Mouse (Mus musculus): ENCODE results near the gene Bcat1. TPM values are rescaled to one million over a fixed set of nuclear protein-coding genes. Genes with fewer than 3 reads are reported as not detected.
"Not testable (repeated sequence)": the region's sequence is repeated elsewhere in the genome, so short reads cannot be mapped to it uniquely, and the experiment has no call there.

Gene Bcat1
- 10 to 100 TPM; 24.6 to 48.2 (median 32.4) TPM for total RNA-seq (2022)

DNA sequence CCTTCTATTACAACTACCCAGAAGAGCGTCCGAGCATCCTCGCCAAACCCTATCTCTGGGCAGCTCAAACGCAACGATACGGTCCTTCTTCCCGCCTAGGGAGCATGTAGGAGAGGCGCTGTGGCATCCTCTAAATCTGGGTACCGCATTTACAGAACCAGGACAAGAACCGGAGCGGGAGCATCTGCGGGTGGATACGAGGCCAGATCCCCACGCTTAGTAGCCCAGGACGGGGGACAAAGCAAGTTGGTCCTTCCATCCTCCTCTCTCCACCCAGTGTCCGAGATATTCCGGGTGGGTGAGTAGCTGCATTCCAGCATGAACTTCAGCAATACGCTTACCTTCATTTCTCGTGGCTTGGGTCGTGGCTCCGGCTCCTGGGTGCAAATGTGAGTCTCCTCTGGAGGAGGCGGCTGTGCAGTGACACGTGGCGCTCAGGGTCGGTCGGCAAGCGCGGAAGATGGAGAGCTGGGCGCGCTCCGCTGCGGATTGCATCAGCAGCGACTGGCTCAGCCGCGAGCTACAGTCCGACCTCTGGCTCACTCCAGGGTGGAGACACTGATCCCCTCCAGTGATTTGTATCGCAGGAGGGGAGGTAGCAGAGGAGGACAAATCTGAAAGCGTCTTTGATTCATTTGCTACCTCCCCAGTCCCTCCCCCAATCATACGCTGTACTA lies at the start of gene Bcat1:
Bcat1 (minus strand) TSS at position 637 of the 677 bp plus-strand sequence.
- no peak for DNase-seq

DNA sequence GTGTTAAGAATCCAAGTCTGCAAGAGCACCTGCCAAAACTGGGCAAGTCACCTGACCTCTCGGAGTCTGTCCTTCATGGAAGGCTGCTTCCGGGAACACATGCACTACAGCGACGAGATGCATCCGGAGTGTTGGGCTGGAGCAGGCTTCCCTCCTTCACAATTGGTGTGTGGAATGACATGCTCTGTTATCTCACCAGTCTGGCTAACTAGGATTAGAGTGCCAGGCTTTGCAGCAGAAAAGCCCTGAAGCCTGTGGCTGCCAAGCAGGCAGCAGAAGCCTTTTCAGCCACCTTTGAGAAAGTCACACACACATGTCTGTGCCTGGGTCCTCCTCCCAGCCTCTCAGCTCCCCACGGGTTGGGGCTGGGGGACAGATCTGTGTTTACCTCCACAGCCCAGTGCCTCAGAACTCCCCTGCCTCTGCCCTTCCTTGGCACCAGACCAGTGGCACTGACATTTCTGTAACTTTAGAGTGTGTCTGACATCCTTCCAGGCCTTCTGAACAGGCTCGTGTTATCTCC lies 49.7 kb upstream of the Bcat1 start:
- peak; percentile 9 for DNase-seq

DNA sequence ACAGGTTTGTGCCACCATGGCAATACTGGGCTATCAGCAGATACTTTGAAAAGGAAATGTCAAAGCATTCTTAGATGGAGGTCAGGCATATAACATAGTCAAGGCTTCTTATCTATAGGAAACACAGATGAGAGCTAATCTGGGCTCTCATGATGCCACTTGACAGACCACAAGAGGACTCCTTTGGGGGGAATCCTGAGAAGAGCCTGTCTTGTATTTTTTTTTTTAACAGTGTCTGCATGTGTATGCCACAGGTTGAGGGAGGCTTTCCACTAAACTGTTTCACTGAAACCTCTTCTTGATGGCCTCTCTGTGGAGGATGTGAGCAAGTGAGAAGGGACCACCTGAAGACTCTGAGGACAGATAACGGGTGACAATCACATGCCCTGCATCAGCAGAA lies 48.6 kb upstream of the Bcat1 start:
- DNase-seq: no peak

DNA sequence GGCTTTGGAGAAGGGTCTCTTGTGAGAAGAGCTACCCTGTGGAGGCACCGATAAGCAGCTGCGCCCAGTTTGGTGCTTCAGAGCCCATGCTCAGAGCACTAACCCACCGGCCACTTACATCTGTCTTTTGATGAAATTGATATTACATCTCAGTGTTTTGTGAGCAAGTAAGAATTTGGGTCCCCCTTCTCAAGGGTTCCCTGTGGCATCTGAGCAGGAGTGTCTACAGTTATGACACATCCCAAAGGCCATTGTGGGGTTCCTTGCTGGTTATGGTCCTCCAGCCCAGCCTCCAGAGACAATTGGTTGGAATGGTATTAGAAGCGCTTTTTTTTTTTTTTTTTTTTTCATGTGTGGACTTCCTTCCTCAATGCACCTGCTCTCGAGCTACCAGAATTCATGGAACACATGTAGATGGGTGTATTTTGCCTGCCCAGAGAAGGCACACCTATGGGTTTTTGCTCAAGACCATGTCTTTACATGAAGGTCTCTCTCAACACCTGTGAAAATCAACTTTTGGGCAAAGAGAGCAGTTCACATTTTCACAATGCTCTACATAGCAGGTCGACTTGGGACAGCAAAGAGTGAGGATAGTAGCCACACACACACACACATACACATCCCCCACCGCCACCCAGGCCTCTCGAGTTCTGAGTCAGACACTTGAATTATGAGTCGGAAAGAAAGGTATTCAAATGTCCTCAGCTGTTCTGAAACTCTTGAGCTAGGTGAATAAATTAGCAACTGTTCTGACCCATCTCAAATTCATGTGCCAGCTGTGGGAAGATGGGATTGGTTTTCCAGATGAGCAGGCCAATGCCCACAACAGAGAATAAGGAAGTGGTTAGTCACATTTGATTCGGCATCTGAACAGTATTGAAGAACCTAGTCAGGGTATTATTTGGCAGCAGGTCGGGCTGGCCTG lies 47.4 kb upstream of the Bcat1 start:
- DNase-seq: no peak

DNA sequence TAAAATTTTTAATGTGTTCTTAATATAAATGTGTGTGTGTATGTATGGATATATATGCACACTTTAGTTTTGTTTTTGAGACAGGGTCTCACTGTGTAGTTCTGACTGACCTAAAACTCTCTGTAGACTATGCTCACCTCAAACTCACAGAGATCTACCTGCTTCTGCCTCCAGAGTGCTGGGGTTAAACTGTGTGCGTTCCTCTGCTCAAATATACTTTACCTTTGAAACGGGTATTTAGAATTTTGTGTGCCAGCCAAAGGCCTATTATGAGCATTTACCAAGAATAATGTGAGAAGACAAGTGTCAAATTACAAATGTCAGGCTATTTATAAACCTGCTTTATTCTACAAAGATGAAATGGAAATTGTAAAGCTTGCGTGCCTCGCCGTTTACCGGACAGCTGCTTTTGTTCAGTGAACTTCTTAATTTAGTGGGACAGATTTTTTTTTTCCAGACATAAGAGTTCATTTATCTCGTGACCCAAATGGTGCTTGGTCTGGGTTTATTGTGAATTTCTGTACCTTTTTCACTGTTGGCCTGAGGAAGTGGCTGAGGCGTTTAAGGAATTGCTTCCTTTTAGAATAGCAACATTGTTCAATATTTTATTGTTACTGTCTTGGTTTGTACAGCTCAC lies 46.6 kb upstream of the Bcat1 start:
- DNase-seq: no peak

DNA sequence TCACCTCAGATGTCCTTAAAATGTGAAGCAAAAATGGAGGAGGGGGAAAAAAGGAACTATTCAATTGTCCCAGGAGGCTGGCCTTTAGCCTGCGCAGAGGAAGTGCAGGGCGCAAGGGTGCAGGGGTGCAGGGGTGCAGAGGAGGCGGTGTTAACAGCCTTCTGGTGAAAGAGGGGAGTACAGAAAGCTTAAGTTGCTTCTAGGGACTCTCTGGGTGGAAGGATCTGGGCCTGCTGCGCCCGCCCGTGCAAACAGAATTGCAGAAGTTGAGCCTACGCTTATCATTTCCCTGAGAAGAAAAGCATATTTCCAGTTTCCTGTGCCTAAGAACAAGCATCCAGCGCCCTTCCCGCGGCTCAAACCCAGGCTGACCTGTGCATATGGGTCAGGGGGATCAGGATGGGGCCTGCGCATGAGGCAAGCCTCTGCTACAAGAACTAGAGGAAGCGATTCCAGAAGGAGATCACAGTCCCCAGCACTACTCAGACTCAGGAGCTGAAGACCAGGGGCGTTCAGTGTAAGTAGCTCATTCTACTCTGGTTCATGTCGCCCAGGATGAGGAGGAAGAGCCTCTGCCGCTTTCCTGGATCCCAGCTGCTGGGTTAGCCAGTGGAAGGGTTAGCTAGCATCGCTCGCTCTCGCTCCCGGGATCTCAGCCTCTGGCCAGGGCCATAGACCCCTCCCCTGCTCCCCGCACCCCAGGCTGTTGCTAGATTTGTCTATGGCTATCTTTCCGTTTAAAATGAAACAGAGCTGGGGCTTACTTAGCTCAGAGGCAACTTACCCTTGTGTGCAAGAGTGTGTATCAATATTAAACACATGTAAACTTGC lies 45.8 kb upstream of the Bcat1 start:
- peak; percentile 7 for DNase-seq

DNA sequence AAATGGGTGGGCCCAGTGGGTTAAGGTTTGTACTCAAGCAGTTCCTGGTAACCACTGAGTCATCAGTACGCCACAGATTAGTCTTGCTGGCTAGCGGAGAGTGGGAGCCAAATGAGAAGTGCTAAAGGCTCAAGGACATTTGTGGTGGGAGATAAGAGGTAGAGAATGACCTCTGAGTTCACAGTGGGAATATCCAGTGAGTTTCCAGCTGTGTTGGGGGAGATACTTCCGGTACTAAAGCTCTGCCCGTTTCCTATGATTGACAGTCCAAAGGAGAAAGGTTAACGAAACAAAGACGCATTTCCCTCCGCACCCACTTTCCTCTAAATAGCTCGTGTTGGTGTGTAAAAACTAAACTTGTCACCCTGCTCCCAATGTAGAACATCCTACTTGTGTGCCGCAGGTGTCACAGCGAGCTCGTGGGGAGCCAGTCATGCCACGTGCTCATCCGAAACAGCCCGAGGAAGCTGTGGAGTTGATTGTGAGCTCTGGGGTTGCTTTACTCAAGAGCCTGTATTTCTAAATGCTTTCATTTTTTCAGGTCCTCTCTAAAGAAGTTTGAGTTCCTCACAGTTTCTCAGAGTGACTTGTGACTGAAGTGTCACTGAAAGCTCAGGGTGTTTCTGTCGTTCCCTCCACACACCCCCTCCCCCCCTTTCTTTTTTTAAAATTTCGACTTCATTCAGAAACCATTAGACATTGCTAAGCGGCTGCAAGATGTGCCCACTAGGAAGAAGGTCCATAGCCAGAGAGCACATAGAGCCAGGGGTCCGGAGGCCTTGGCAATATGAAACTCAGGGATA lies 45.0 kb upstream of the Bcat1 start:
- peak; percentile 26 for DNase-seq

DNA sequence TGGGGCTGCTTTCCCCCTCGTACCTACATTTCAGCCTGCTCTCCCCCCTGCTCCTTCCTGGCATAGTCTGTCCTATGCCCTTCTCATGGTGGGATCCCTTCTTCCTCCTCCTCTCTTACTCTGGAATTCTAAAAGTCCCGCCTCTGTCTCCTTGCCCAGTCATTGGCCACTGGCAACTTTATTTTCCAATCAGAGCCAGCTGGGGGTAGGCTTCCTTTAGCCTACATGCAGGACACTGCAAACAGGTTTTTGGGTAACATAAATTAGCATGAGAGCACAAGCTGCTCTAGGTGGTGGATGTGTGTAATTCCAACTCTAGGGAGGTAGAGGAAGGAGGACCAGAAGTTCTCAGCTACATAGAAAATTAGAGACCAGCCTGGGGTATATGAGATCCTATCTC lies 44.1 kb upstream of the Bcat1 start:
- DNase-seq: no peak

DNA sequence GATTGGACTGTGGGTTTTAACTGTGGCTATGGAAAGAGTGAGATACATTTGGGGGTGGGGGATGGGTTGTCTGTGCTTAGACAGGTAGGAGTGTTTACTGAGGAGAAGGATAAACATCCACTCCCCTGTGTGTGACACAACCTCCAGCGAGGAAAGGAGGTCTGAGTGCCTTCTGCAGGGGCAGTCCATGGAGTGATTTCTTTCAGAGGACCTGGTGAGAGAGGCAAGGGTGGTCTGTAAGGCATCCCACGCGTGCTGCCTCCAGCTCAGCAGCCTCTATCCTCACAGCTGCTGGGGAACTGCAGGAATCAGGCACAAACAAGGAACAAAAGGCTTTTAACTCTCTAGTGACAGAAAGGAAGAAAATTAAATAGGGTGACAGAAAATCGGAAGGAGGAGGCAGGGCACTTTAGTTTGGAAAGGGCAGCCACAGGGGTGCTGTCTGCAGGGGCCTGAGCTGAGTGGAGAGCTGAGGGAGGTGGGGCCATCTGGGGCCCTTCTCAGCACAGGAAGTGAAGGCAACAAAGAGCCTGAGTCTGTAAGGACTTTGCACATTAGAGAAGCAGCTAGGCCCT lies 40.2 kb upstream of the Bcat1 start:
- no peak for DNase-seq

DNA sequence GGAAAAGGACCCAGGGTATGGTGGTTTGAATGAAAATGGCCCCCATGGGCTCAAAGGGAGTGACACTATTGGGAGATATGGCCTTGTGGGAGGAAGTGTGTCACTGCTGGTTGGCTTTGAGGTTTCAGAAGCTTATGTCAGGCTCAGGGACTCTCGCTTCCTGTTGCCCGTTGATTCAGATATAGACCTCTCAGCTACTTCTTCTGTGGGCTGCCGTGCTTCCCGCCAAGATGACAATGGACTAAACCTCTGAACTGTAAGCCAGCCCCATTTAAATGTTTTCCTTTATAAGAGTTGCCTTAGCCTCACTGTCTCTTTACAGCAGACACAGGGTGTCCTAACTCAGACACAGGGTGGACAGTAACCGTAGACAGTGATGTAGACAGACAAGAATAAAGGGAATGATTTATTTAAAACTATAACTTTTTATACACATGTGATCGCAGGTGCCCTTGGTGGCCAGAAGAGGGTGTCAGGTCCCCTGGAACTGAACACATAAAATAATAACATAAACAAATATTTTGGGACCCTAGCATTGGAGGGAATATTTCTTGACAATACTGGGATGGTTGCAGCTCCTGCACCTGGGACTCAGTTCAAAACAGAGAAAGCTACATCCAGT lies 39.6 kb upstream of the Bcat1 start, which contains the start of gene Lrmp:
Lrmp (plus strand) TSS at position 178 of the 622 bp plus-strand sequence.
- DNase-seq: no peak

DNA sequence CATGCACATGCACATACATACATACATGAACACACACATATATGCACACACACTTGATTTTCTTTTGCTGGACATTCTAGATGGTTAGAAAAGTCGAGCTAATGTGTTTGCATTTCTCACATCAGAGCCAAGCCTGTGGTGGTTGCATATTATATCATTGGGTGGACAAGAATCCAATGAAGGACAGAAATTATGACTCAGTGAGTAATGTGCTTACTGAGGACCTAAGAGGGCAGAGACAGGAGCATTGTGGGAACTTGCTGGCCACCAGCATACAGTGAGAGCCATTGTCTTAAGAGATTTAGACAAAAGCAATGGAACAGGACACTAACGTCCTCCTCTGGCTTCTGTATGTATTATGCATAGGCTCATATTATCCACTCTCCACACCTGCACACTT lies 38.6 kb upstream of the Bcat1 start:
- DNase-seq: peak; percentile 9

DNA sequence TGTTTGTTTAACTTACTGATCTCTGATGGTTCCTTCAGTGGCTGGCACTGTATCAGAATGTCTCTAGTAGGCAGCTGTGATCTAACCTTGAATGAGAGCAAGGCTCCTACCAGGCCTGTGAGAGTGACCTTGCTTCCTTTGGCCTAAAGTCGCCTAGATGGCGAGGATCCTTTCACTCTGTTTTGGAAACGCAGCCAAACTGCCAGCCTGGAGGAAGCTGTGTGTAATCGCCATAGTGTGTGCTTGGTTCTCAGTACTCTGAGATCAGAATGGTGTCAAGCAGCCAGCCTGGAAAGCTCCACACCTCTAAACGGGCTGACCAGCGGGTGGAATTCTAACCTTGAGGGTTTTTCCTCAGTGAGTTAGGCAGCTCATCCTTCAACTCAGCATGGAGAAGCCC lies 36.9 kb upstream of the Bcat1 start:
- peak; percentile 53 for DNase-seq

DNA sequence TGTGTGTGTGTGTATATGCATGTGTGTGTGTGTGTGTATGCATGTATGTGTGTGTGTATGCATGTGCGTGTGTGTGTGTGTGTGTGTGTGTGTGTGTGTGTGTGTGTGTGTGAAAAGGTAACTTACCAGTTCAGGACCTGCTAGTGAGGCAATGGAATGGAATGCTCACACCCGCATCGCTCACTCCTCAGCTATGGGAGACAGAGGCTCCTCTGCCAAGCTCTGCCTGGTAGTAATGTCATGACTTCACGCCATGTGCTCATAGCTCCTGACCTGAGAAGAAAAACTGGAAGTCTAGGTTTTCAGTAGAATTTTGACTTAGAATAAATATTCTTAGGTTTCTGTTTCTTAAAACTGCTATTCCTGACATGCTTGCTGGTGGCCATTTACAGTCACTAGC lies 34.8 kb upstream of the Bcat1 start:
- DNase-seq: no peak

DNA sequence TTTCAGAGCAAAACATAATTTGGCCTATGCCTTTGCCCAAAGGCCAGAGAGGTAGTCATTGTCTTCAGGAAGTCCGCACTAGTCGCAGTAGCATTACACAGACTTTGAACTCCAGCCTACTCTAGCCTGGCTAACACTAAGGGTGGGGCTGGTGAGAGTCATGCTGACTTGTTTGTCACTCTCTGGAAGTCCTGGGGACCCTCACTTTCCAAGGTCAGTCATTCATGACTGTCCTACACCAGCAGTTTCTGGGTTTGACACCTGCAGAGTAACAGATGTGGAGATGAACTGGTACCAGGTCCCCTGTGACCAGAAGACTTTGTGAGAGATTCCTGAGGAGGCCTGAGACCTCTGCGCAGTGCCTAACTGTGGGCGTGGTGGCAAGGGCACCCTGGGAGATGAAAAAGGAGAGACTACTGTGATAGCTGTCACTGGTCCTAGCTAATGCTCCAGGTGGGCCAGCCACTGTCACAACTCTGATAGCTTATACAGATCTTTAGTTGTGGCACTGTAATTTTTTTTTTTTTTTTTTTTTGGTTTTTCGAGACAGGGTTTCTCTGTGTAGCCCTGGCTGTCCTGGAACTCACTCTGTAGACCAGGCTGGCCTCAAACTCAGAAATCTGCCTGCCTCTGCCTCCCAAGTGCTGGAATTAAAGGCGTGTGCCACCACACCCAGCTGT lies 30.3 kb upstream of the Bcat1 start:
- no peak for DNase-seq

DNA sequence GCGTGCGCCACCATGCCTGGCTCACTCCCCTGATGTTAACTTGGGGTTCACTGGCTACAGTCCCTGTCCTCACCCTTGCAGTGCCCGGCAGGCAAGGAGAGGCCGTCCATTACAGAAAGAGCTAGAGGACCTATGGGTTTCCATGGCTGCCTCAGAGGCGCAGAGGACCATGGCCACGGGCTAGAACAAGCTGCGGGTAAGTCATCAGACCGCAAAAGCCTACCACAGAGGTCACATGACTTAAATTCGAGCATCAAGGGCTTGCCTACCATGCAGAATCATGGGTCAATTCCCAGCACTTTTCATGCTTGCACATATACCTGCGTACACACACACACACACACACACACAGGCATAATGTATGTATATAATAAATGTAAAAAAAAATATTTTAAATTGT lies 29.5 kb upstream of the Bcat1 start:
- DNase-seq: no peak

DNA sequence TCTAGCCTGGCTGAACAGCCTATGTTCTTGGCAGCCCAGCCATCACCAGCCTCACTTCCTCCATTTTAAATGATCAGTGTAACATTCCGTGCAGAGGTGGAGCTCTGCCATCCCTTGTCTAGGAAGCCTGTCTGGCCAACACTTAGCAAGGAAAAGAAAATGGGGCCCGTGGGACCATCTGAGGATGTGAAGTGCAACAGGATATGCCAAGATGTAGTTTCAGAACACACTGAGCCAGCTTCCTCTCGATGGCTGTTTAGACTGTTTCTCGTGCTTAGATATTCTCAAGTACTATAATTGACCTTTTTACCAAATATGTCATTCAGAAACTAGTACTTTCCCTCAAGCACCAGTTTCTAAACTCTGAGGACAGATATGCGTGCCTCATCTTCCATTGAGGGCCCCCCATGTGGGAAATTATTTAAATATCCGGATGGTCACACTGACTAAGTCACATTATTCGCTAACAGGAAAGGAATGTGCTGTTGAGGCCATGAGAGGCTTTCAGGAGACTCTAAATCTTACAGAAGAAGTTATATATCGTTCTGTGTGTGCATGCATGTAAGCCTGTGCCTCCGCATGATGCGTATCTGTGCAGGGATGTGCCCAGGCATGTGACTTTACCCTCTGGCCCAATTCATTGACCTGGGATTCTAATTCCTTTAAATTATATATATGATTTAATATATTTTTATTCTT lies 28.4 kb upstream of the Bcat1 start:
- no peak for DNase-seq

DNA sequence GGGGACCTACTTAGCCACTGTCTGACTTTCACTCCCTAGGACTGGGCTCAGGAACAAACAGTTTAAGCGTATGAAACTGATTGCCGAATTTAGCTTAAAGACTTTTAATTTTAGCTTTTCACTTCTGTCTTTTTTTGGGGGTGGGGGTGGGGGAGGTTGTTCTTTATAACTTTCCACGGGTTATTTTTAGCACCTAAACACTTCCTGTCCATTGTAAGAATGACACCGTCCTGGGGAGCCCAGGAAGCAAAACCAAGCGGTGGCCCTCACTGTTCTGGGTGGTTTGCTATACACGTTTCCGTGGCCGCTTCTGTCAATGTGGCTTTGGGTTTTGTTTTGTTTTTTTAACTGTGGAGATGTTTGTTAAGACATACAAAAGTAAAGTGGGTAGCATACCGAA lies 24.9 kb upstream of the Bcat1 start:
- no peak for DNase-seq

DNA sequence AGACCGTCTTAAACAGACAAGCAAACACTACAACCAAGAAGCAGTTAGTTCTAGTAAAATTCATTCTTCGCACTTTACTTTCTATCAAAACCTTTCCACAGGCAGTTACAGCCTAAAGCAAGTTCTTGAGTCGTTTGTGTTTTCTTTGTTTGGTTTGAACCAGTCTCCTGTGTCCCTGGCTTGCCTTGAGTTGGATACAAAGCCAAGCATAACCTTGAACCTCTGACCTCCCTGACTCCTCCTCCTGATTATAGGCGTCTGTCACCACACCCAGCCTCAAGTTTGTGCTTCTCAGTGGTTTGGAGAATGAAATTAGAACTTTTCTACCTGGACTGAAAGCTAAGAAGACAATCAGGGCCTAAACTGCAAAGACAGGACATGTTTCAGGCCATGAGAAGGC lies 18.4 kb upstream of the Bcat1 start:
- DNase-seq: no peak

DNA sequence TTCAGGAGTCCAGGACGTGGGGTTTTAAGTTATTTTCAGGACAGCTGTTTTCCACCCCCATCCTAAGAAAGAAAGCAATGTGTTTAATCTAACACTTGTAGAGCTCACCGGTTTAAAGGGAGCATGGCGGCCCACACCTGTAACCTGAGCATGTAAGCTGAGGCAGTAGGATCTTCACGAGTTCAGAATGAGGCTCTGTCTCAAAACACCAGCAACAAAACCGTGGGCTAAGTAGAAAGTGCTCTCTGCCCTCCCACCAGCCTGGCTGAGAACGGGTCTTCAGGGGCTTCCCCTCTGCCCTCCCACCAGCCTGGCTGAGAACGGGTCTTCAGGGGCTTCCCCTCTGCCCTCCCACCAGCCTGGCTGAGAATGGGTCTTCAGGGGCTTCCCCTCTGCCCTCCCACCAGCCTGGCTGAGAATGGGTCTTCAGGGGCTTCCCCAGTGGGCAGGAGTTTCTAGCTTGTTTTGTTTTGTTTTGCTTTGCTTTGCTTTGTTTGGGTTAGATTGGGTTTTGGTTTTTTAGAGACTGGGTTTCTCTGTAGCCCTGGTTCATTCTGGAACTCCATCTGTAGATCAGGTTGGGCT lies 17.1 kb upstream of the Bcat1 start:
- not testable (repeated sequence) for DNase-seq

Measured in adrenal gland, adult 8-10 months (tissue).